Mouse (Mus musculus) CD4-positive naive resting alpha-beta T cell, adult 76 days (primary cell): ENCODE measurements around the gene Tcirg1. TPM values are rescaled to one million over a fixed set of nuclear protein-coding genes. Genes with fewer than 3 reads are reported as not detected.

ENCODE experiments used
- total RNA-seq: library from RNA; stranded (reverse); gene quantifications from one replicate; pipeline ENCODE4 v1.2.4, GENCODE M21; 2023

Tcirg1 gene
- total RNA-seq: 61.0 TPM

GRCm38 (mm10) chr19:3906795-3907786 is at the start of gene Tcirg1:
Tcirg1 (minus strand) TSS chr19:3907133.

GRCm38 (mm10) chr19:3935032-3935895 is 28.3 kb upstream of the Tcirg1 start, which contains the start of gene Unc93b1:
Unc93b1 (plus strand) TSS chr19:3935186.

GRCm38 (mm10) chr19:3929211-3929941 is 22.4 kb upstream of the Tcirg1 start, which contains the start of gene Aldh3b1:
Aldh3b1 (minus strand) TSS chr19:3929808.

GRCm38 (mm10) chr19:3912337-3913204 is 5.6 kb upstream of the Tcirg1 start, which contains the start of gene Ndufs8:
Ndufs8 (minus strand) TSS chr19:3912774.

GRCm38 (mm10) chr19:3851502-3851962 is 55.4 kb downstream of the Tcirg1 start, which contains the start of gene Chka:
Chka (plus strand) TSS chr19:3851773.

Other genes with a start within 250 kb of the Tcirg1 start
- 7.0 TPM for gene Lrp5, start 220.6 kb downstream of the Tcirg1 start, total RNA-seq
- gene 1810055G02Rik, start 198.8 kb downstream of the Tcirg1 start, total RNA-seq: 11.1 TPM
- gene Kmt5b, start 139.7 kb downstream of the Tcirg1 start, total RNA-seq: 201 TPM
- 77.8 TPM for gene Chka, start 55.4 kb downstream of the Tcirg1 start, total RNA-seq
- gene Ndufs8, start 5.6 kb upstream of the Tcirg1 start, total RNA-seq: 47.0 TPM
- 1.7 TPM for gene Aldh3b1, start 22.7 kb upstream of the Tcirg1 start, total RNA-seq
- 46.4 TPM for gene Unc93b1, start 28.1 kb upstream of the Tcirg1 start, total RNA-seq
- gene Aldh3b3, start 51.5 kb upstream of the Tcirg1 start, total RNA-seq: not detected
- not detected for gene Aldh3b2, start 65.2 kb upstream of the Tcirg1 start, total RNA-seq
- gene Acy3, start 79.4 kb upstream of the Tcirg1 start, total RNA-seq: not detected
- not detected for gene Tbx10, start 85.6 kb upstream of the Tcirg1 start, total RNA-seq
- gene Nudt8, start 93.4 kb upstream of the Tcirg1 start, total RNA-seq: 7.4 TPM
- 2.3 TPM for gene Gm49405, start 93.5 kb upstream of the Tcirg1 start, total RNA-seq
- 2.9 TPM for gene Doc2g, start 96.2 kb upstream of the Tcirg1 start, total RNA-seq
- gene Ndufv1, start 105.7 kb upstream of the Tcirg1 start, total RNA-seq: 84.9 TPM
- 182 TPM for gene Gstp1, start 130.9 kb upstream of the Tcirg1 start, total RNA-seq
- gene Gstp2, start 138.9 kb upstream of the Tcirg1 start, total RNA-seq: 20.7 TPM
- gene Gstp3, start 152.4 kb upstream of the Tcirg1 start, total RNA-seq: 39.0 TPM
- gene Cabp2, start 174.4 kb upstream of the Tcirg1 start, total RNA-seq: not detected
- gene Cdk2ap2, start 190.0 kb upstream of the Tcirg1 start, total RNA-seq: 152 TPM
- 266 TPM for gene Pitpnm1, start 192.9 kb upstream of the Tcirg1 start, total RNA-seq
- 149 TPM for gene Aip, start 218.7 kb upstream of the Tcirg1 start, total RNA-seq
- gene Gpr152, start 232.7 kb upstream of the Tcirg1 start, total RNA-seq: 0.26 TPM
- gene Cabp4, start 236.9 kb upstream of the Tcirg1 start, total RNA-seq: 0.18 TPM
- gene Coro1b, start 241.5 kb upstream of the Tcirg1 start, total RNA-seq: 121 TPM
- gene Ptprcap, start 246.5 kb upstream of the Tcirg1 start, total RNA-seq: 209 TPM